Mouse (Mus musculus): ENCODE measurements around the gene Slc38a4. TPM values are rescaled to one million over a fixed set of nuclear protein-coding genes. Genes with fewer than 3 reads are reported as not detected.

Gene Slc38a4
- total and polyA plus RNA-seq, 3 experiments, result 0.13 to 0.51 (median 0.17) TPM

GRCm38 (mm10) chr15:97002752-97003151, 53.0 kb downstream of the Slc38a4 start:
- dilution Hi-C loops (cut with MboI; ENCODE audit: extremely low pct_ligation_motif_present, extremely low pct_unique_long_range_greater_than_20kb, low sequenced_read_pairs) (no loop called here), in situ Hi-C loops (cut with MboI; ENCODE audit: low pct_ligation_motif_present, low pct_unique_long_range_greater_than_20kb, low sequenced_read_pairs) (no loop called here)
- Histone ChIP-seq H3K9ac (ENCODE audit: insufficient read depth, low read depth) (0 out of 2 replicates have a peak overlapping the region, but pooled peaks have one; percentile 59), H3K9me3 (replicated peaks; ENCODE audit: low read length) (no peaks in the 10 kb centered on the region), H3K27me3 (replicated peaks) (no peaks in the 10 kb centered on the region), H3K4me3 (replicated peaks in 1 of 3; ENCODE audit: low read depth in 2 of 3, low read length in 2 of 3, poor library complexity in 1 of 3) (peak overlapping the region in 2 of 3 experiments; percentile 1 to 56), H3K36me3 (replicated peaks in 1 of 2; ENCODE audit: control insufficient read depth in 1 of 2, insufficient read depth in 1 of 2, low read length in 1 of 2) (no peaks in the 10 kb centered on the region), H3K79me2 (replicated peaks; ENCODE audit: control insufficient read depth, extremely low read depth, insufficient read depth, poor library complexity, severe bottlenecking) (no peaks in the 10 kb centered on the region), H3K27ac (ENCODE audit: insufficient read depth, low read depth) (no peak overlapping the region), H3K4me1 (ENCODE audit: control insufficient read depth in 1 of 2, insufficient read depth in 2 of 2) (peaks cover 2 to 4% of the 10 kb centered on the region in 2 experiments; a peak in 3 of 4 replicates), H3K4me2 (ENCODE audit: insufficient read depth, low read depth, poor library complexity, severe bottlenecking) (0 out of 2 replicates have a peak overlapping the region, but pooled peaks have one; percentile 25)
- TF ChIP-seq BHLHE40 (IDR thresholded peaks at IDR 0.05; ENCODE audit: low read depth, low read length), result no peak
- TF ChIP-seq ZNF384 (IDR thresholded peaks at IDR 0.05; ENCODE audit: low read depth, low read length), result no peak
- TF ChIP-seq TCF12 (IDR thresholded peaks at IDR 0.05; ENCODE audit: low read depth, low read length), result no peak
- TF ChIP-seq ZC3H11A (IDR thresholded peaks at IDR 0.05; ENCODE audit: low read depth, low read length), result no peak
- no peak for TF ChIP-seq ZMIZ1 (IDR thresholded peaks at IDR 0.05; ENCODE audit: low read depth, low read length)
- no peak for TF ChIP-seq HCFC1 (IDR thresholded peaks at IDR 0.05; ENCODE audit: low read depth, low read length)
- no peak for TF ChIP-seq CHD2 (IDR thresholded peaks at IDR 0.05; ENCODE audit: low read length)
- no peak for TF ChIP-seq USF1 (IDR thresholded peaks at IDR 0.05; ENCODE audit: low read depth, low read length)
- TF ChIP-seq RAD21 (IDR thresholded peaks at IDR 0.05; ENCODE audit: low read depth, low read length), result no peak
- TF ChIP-seq MEF2A (IDR thresholded peaks at IDR 0.05; ENCODE audit: borderline replicate concordance, low read depth, low read length), result no peak
- TF ChIP-seq USF2 (conservative IDR thresholded peaks at IDR 0.05; ENCODE audit: low read depth, low read length), result no peak
- no peak for TF ChIP-seq IRF4 (IDR thresholded peaks at IDR 0.05; ENCODE audit: low read depth, low read length)
- no peak for TF ChIP-seq POLR2AphosphoS2 (IDR thresholded peaks at IDR 0.05; ENCODE audit: low read depth, low read length)
- no peak for TF ChIP-seq KAT2A (IDR thresholded peaks at IDR 0.05; ENCODE audit: insufficient replicate concordance, low read length)
- no peak for TF ChIP-seq ETS1 (conservative IDR thresholded peaks at IDR 0.05; ENCODE audit: low read depth, low read length)
- TF ChIP-seq MAZ (IDR thresholded peaks at IDR 0.05; ENCODE audit: low read depth, low read length), result no peak
- no peak for TF ChIP-seq ZKSCAN1 (IDR thresholded peaks at IDR 0.05; ENCODE audit: borderline replicate concordance, low read depth, low read length)
- no peak for DNase-seq (ENCODE audit: extremely low read depth)

GRCm38 (mm10) chr15:97001886-97002285, 53.9 kb downstream of the Slc38a4 start:
- no peak overlapping the region for H3K4me3 ChIP-seq (replicated peaks in 1 of 3; ENCODE audit: low read depth in 2 of 3, low read length in 2 of 3, poor library complexity in 1 of 3)
- TF ChIP-seq SIN3A (IDR thresholded peaks at IDR 0.05; ENCODE audit: low read length), result no peak
- TF ChIP-seq ZNF384 (IDR thresholded peaks at IDR 0.05; ENCODE audit: low read depth, low read length), result no peak
- no peak for TF ChIP-seq ETS1 (conservative IDR thresholded peaks at IDR 0.05; ENCODE audit: low read depth, low read length)
- TF ChIP-seq NRF1 (IDR thresholded peaks at IDR 0.05; ENCODE audit: low read depth, low read length), result no peak
- TF ChIP-seq TBP (conservative IDR thresholded peaks at IDR 0.05; ENCODE audit: low read depth, low read length), result no peak
- no peak for TF ChIP-seq ELF1 (IDR thresholded peaks at IDR 0.05; ENCODE audit: low read depth, low read length)
- no peak for TF ChIP-seq MAFK (IDR thresholded peaks at IDR 0.05; ENCODE audit: insufficient replicate concordance, low read length)
- TF ChIP-seq POLR2A (IDR thresholded peaks at IDR 0.05; ENCODE audit: low read depth, low read length), result no peak
- TF ChIP-seq MEF2A (IDR thresholded peaks at IDR 0.05; ENCODE audit: borderline replicate concordance, low read depth, low read length), result no peak
- no peak for TF ChIP-seq TCF12 (IDR thresholded peaks at IDR 0.05; ENCODE audit: low read depth, low read length)
- TF ChIP-seq PAX5 (IDR thresholded peaks at IDR 0.05; ENCODE audit: low read length), result no peak
- TF ChIP-seq ZKSCAN1 (IDR thresholded peaks at IDR 0.05; ENCODE audit: borderline replicate concordance, low read depth, low read length), result no peak
- no peak for TF ChIP-seq POLR2AphosphoS2 (IDR thresholded peaks at IDR 0.05; ENCODE audit: low read depth, low read length)
- in situ Hi-C loops (cut with MboI; ENCODE audit: low pct_ligation_motif_present, low pct_unique_long_range_greater_than_20kb, low sequenced_read_pairs), result no loop called here
- dilution Hi-C loops (cut with MboI; ENCODE audit: extremely low pct_ligation_motif_present, extremely low pct_unique_long_range_greater_than_20kb, low sequenced_read_pairs), result no loop called here
- no peak overlapping the region for H3K4me2 ChIP-seq (ENCODE audit: insufficient read depth, low read depth, poor library complexity, severe bottlenecking)
- no peak overlapping the region for H3K27ac ChIP-seq (ENCODE audit: insufficient read depth, low read depth)
- H3K9me3 ChIP-seq (replicated peaks; ENCODE audit: low read length), result no peaks in the 10 kb centered on the region
- H3K79me2 ChIP-seq (replicated peaks; ENCODE audit: control insufficient read depth, extremely low read depth, insufficient read depth, poor library complexity, severe bottlenecking), result no peaks in the 10 kb centered on the region
- DNase-seq (ENCODE audit: extremely low read depth), result no peak
- no peak overlapping the region for H3K9ac ChIP-seq (ENCODE audit: insufficient read depth, low read depth)
- no peaks in the 10 kb centered on the region for H3K27me3 ChIP-seq (replicated peaks)
- H3K36me3 ChIP-seq (replicated peaks in 1 of 2; ENCODE audit: control insufficient read depth in 1 of 2, insufficient read depth in 1 of 2, low read length in 1 of 2), result no peaks in the 10 kb centered on the region
- peaks cover 2 to 4% of the 10 kb centered on the region in 2 experiments; a peak in 3 of 4 replicates for H3K4me1 ChIP-seq (ENCODE audit: control insufficient read depth in 1 of 2, insufficient read depth in 2 of 2)
